Mouse (Mus musculus) c-Kit-positive CD71-negative TER-119-negative erythroid progenitor cells, embryonic 14.5 days (primary cell): Measurements from ENCODE around the gene Kat7.

Experiments
- DNase-seq: peaks from one replicate; pipeline ENCODE4 v3.0.0-alpha.2; 2013; ENCODE audit warnings: low read depth

Gene Kat7

GRCm38 (mm10) chr11:95279061-95279659, 30.9 kb downstream of the Kat7 start:
- no peak for DNase-seq

GRCm38 (mm10) chr11:95276056-95276455, 34.0 kb downstream of the Kat7 start:
- no peak for DNase-seq

- DNase-seq, result no peak
Measured at GRCm38 (mm10) chr11:95274613-95275012, 35.4 kb downstream of the Kat7 start.

GRCm38 (mm10) chr11:95273661-95274060, 36.4 kb downstream of the Kat7 start:
- DNase-seq, result no peak

- DNase-seq, result no peak
Measured at GRCm38 (mm10) chr11:95266540-95267245, 43.4 kb downstream of the Kat7 start.

GRCm38 (mm10) chr11:95264455-95265013, 45.5 kb downstream of the Kat7 start:
- DNase-seq, result no peak

- DNase-seq, result no peak
Measured at GRCm38 (mm10) chr11:95263816-95264454, 46.1 kb downstream of the Kat7 start.

- DNase-seq, result no peak
Measured at GRCm38 (mm10) chr11:95261178-95261751, 48.8 kb downstream of the Kat7 start, which contains the start of gene Tac4. Tac4 (plus strand) TSS chr11:95261529.

- DNase-seq, result peak; percentile 86
Measured at GRCm38 (mm10) chr11:95259088-95259849, 50.8 kb downstream of the Kat7 start.

GRCm38 (mm10) chr11:95258490-95258889, 51.6 kb downstream of the Kat7 start:
- DNase-seq, result peak; percentile 73

- DNase-seq, result no peak
Measured at GRCm38 (mm10) chr11:95257930-95258329, 52.1 kb downstream of the Kat7 start.

- no peak for DNase-seq
Measured at GRCm38 (mm10) chr11:95255747-95256146, 54.3 kb downstream of the Kat7 start.

- no peak for DNase-seq
Measured at GRCm38 (mm10) chr11:95254165-95254564, 55.9 kb downstream of the Kat7 start.

- DNase-seq, result no peak
Measured at GRCm38 (mm10) chr11:95252104-95252503, 57.9 kb downstream of the Kat7 start.

- DNase-seq, result peak; percentile 57
Measured at GRCm38 (mm10) chr11:95251295-95251694, 58.8 kb downstream of the Kat7 start.

- no peak for DNase-seq
Measured at GRCm38 (mm10) chr11:95250110-95250509, 59.9 kb downstream of the Kat7 start.

- DNase-seq, result no peak
Measured at GRCm38 (mm10) chr11:95247065-95247464, 63.0 kb downstream of the Kat7 start.

- DNase-seq, result no peak
Measured at GRCm38 (mm10) chr11:95245456-95245855, 64.6 kb downstream of the Kat7 start.

GRCm38 (mm10) chr11:95242653-95243052, 67.4 kb downstream of the Kat7 start:
- no peak for DNase-seq

- DNase-seq, result no peak
Measured at GRCm38 (mm10) chr11:95238477-95238876, 71.6 kb downstream of the Kat7 start.

GRCm38 (mm10) chr11:95232329-95232696, 77.7 kb downstream of the Kat7 start:
- no peak for DNase-seq
